Mouse (Mus musculus): ENCODE measurements around the gene Fam163a.

GRCm38 (mm10) chr1:156204656-156205131 lies at the start of gene Fam163a:
- TF ChIP-seq SIN3A (IDR thresholded peaks at IDR 0.05; ENCODE audit: low read length), result no peak
- TF ChIP-seq MAFK (IDR thresholded peaks at IDR 0.05; ENCODE audit: borderline replicate concordance, low read depth, low read length), result no peak
- no peak for TF ChIP-seq USF1 (IDR thresholded peaks at IDR 0.05; ENCODE audit: low read depth, low read length)
- no peak for TF ChIP-seq MAX (IDR thresholded peaks at IDR 0.05; ENCODE audit: low read length)
- TF ChIP-seq EP300 (IDR thresholded peaks at IDR 0.05; ENCODE audit: low read depth in 1 of 2, low read length in 2 of 2), result no peak
- TF ChIP-seq CTCF (IDR thresholded peaks at IDR 0.05 in 2 of 3, conservative IDR thresholded peaks at IDR 0.05 in 1 of 3; ENCODE audit: control insufficient read depth in 1 of 3, insufficient read depth in 1 of 3, low read depth in 2 of 3, low read length in 3 of 3, poor library complexity in 1 of 3, severe bottlenecking in 1 of 3), result no peak
- TF ChIP-seq NRF1 (IDR thresholded peaks at IDR 0.05; ENCODE audit: insufficient read depth, low read depth, low read length, poor library complexity, severe bottlenecking), result no peak
- TF ChIP-seq JUND (IDR thresholded peaks at IDR 0.05; ENCODE audit: low read depth, low read length), result no peak
- no peak for TF ChIP-seq TCF12 (IDR thresholded peaks at IDR 0.05; ENCODE audit: low read depth, low read length)
- no peak for TF ChIP-seq MXI1 (IDR thresholded peaks at IDR 0.05; ENCODE audit: low read depth, low read length)
- TF ChIP-seq POLR2A (IDR thresholded peaks at IDR 0.05; ENCODE audit: control insufficient read depth in 1 of 2, insufficient read depth in 1 of 2, low read depth in 1 of 2, low read length in 2 of 2, poor library complexity in 1 of 2), result no peak
- no peak for TF ChIP-seq TAL1 (IDR thresholded peaks at IDR 0.05; ENCODE audit: low read length)
- no peak for TF ChIP-seq GATA1 (IDR thresholded peaks at IDR 0.05; ENCODE audit: low read depth, low read length)
